Comparison of ENCODE assay signal across 19 mouse cellular contexts in the genomic region with DNA sequence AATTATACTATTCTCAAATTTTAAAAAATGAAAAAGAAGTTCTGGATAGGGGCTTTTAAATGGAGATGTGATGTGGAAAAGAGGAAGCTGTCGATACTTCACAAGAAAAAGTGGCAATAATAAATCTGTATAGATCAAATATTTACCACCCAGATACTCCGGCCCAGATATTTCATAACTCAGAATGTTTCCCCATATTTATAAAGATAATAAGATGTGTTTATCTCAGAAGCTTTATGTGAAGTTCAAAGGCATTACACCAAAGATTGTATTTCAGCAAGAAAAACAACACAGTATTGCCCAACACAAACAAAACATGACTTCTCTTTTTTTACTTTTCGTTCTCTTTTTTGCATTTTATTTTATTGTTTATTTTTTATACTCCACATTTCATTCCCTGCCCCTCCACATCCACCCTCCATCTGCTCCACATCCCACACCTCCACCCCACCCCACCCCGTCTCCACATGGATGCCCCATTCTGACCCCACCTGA. TPM values are rescaled to one million over a fixed set of nuclear protein-coding genes. Genes with fewer than 3 reads are reported as not detected.
"Had no signal": no experiment of that assay in that cellular context is flagged by ENCODE, and none has a peak within 500 bp of the region (broad histone marks: within the 10 kb centered on the region; RNA-seq: fewer than 3 reads in every experiment).

No protein-coding gene starts in this region.

- H3K9ac ChIP-seq: lung, embryonic 14.5 days; midbrain, embryonic 12.5 days; neural tube, embryonic 13.5 days; neural tube, embryonic 15.5 days had no signal

- H3K4me2 ChIP-seq: lung, embryonic 14.5 days; midbrain, embryonic 12.5 days; neural tube, embryonic 13.5 days; neural tube, embryonic 15.5 days had no signal

- H3K27me3 ChIP-seq: midbrain, embryonic 12.5 days; neural tube, embryonic 13.5 days; neural tube, embryonic 15.5 days had no signal

- H3K36me3 ChIP-seq: midbrain, embryonic 10.5 days; midbrain, embryonic 12.5 days; neural tube, embryonic 13.5 days; neural tube, embryonic 15.5 days had no signal

- H3K4me1 ChIP-seq: midbrain, embryonic 10.5 days; midbrain, embryonic 12.5 days; neural tube, embryonic 15.5 days had no signal

- H3K27ac ChIP-seq: midbrain, embryonic 10.5 days; midbrain, embryonic 12.5 days; neural tube, embryonic 13.5 days; neural tube, embryonic 15.5 days had no signal

- ATAC-seq: midbrain, embryonic 16.5 days had no signal

- H3K9me3 ChIP-seq: midbrain, embryonic 10.5 days; midbrain, embryonic 12.5 days; neural tube, embryonic 13.5 days; neural tube, embryonic 15.5 days had no signal

- H3K4me3 ChIP-seq: midbrain, embryonic 10.5 days; midbrain, embryonic 12.5 days; myocyte; neural tube, embryonic 13.5 days; neural tube, embryonic 15.5 days had no signal

- DNase-seq: lung, adult 18-20 months; lung, embryonic 14.5 days; lung, postnatal 10 days; lung, postnatal 4 days; midbrain, embryonic 14.5 days; retina, postnatal 1 day; right cerebral cortex, adult 18-20 months; right cerebral cortex, postnatal 25 days; right cerebral cortex, postnatal 4 days; spleen, adult 18-20 months; thymus, adult 18-20 months; thymus, postnatal 14 days; thymus, postnatal 4 days had no signal

RNA-seq across cellular contexts. Expression of a gene that starts 42.7 kb away (rescaled TPM):
- polyA plus RNA-seq: myocyte had no signal
